Mouse (Mus musculus): Measurements from ENCODE around the gene Atp5e.

- no peak for TF ChIP-seq CTCF (IDR thresholded peaks at IDR 0.05; ENCODE audit: control insufficient read depth, insufficient read depth, insufficient read length)
- TF ChIP-seq USF1 (IDR thresholded peaks at IDR 0.05; ENCODE audit: low read depth): no peak
- no peak for TF ChIP-seq MYOD1 (IDR thresholded peaks at IDR 0.05; ENCODE audit: control insufficient read depth, insufficient read length, low read depth)
These were observed 37.0 kb downstream of the Atp5e start for GRCm38 (mm10) chr2:174426856-174427255.
